Mouse (Mus musculus) left cerebral cortex, postnatal 10 days (tissue): ENCODE data around the gene Pnrc2. TPM values are rescaled to one million over a fixed set of nuclear protein-coding genes. Genes with fewer than 3 reads are reported as not detected.

Experiments used
- DNase-seq, 2 experiments: peaks; one replicate each; pipeline ENCODE4 v3.0.0; 2021 to 2022; ENCODE audit warnings: low spot score in 2 of 2, mixed read lengths in 1 of 2; ENCODE audit errors: extremely low spot score in 1 of 2
- intact Hi-C: fragments of 180-260 bp; cut with DNase I; formaldehyde crosslinking; loops from one replicate; pipeline ENCODE4 v1.15.1; 2025
- total RNA-seq, 2 experiments: library from RNA; stranded (reverse); gene quantifications; 2 replicates each; pipeline ENCODE4 v1.2.3; 2021

The Pnrc2 gene
- 10 to 100 TPM; 47.1 to 47.9 TPM for total RNA-seq

- intact Hi-C loops = loop anchor here (5.0 kb wide), 1 partner anchor 46 kb away; no protein-coding TSS in a partner anchor
These were observed at the start of gene Pnrc2 for GRCm38 (mm10) chr4:135873526-135874202. Pnrc2 (minus strand) TSS chr4:135873850.

GRCm38 (mm10) chr4:135922190-135922589, 48.5 kb upstream of the Pnrc2 start:
- intact Hi-C loops = no loop called here
- DNase-seq = no peak

More at GRCm38 (mm10) chr4:135873526-135874202, at the start of gene Pnrc2:
- peak; percentile 90 to 95 for DNase-seq

- DNase-seq = no peak
- intact Hi-C loops = loop anchor here (2.0 kb wide), 1 partner anchor 119 kb away; no protein-coding TSS in a partner anchor
These were observed 47.8 kb upstream of the Pnrc2 start for GRCm38 (mm10) chr4:135921257-135922120.

- peak; percentile 93 to 96 for DNase-seq
- intact Hi-C loops = loop anchor here (2.0 kb wide), 1 partner anchor 118 kb away; no protein-coding TSS in a partner anchor
These were observed 46.9 kb upstream of the Pnrc2 start, which contains the start of gene Fuca1 for GRCm38 (mm10) chr4:135920304-135921241. Fuca1 (plus strand) TSS chr4:135920735.

- no peak for DNase-seq
These were observed 45.6 kb upstream of the Pnrc2 start for GRCm38 (mm10) chr4:135919280-135919639.

GRCm38 (mm10) chr4:135918635-135919279, 45.1 kb upstream of the Pnrc2 start:
- intact Hi-C loops = no loop called here

More at GRCm38 (mm10) chr4:135919280-135919639, 45.6 kb upstream of the Pnrc2 start:
- intact Hi-C loops = no loop called here

GRCm38 (mm10) chr4:135913433-135913832, 39.8 kb upstream of the Pnrc2 start:
- DNase-seq = no peak
- intact Hi-C loops = no loop called here

More at GRCm38 (mm10) chr4:135918635-135919279, 45.1 kb upstream of the Pnrc2 start:
- no peak for DNase-seq

- DNase-seq = no peak
- intact Hi-C loops = no loop called here
These were observed 39.2 kb upstream of the Pnrc2 start for GRCm38 (mm10) chr4:135912835-135913234.

GRCm38 (mm10) chr4:135912164-135912563, 38.5 kb upstream of the Pnrc2 start:
- no peak for DNase-seq

GRCm38 (mm10) chr4:135911531-135911930, 37.9 kb upstream of the Pnrc2 start:
- DNase-seq = no peak
- intact Hi-C loops = no loop called here

More at GRCm38 (mm10) chr4:135912164-135912563, 38.5 kb upstream of the Pnrc2 start:
- intact Hi-C loops = no loop called here

GRCm38 (mm10) chr4:135909326-135910066, 35.8 kb upstream of the Pnrc2 start:
- intact Hi-C loops = no loop called here
- no peak for DNase-seq

GRCm38 (mm10) chr4:135906633-135907032, 33.0 kb upstream of the Pnrc2 start:
- no peak for DNase-seq
- intact Hi-C loops = no loop called here

GRCm38 (mm10) chr4:135904810-135905209, 31.2 kb upstream of the Pnrc2 start:
- DNase-seq = no peak
- intact Hi-C loops = no loop called here

GRCm38 (mm10) chr4:135902606-135903242, 29.1 kb upstream of the Pnrc2 start:
- intact Hi-C loops = no loop called here
- no peak for DNase-seq

- no peak for DNase-seq
- intact Hi-C loops = no loop called here
These were observed 26.4 kb upstream of the Pnrc2 start for GRCm38 (mm10) chr4:135900008-135900407.

GRCm38 (mm10) chr4:135899050-135899448, 25.4 kb upstream of the Pnrc2 start:
- no peak for DNase-seq
- intact Hi-C loops = no loop called here
